Mouse (Mus musculus) stomach, postnatal 0 days (tissue): ENCODE measurements around the gene Prox2. TPM values are rescaled to one million over a fixed set of nuclear protein-coding genes. Genes with fewer than 3 reads are reported as not detected.

ENCODE experiments used
- ATAC-seq: fragments of 200-750 bp; cut with Nextera tagmentation; 2 replicates; pipeline ENCODE4 v1.8.0; 2017; ENCODE audit not compliant: low FRiP score, low TSS enrichment
- DNase-seq: peaks from one replicate; pipeline ENCODE4 v3.0.0-alpha.2; 2016; ENCODE audit warnings: low spot score
- H3K27ac ChIP-seq: fragments of 300-500 bp; sonication (generic); replicated peaks from 2 replicates; pipeline ENCODE4 v1.5.1; 2014; ENCODE audit warnings: mild to moderate bottlenecking, control low read depth
- H3K27me3 ChIP-seq: fragments of 300-500 bp; sonication (generic); 2 replicates; pipeline ENCODE4 v1.6.1; 2014; ENCODE audit warnings: low read length; ENCODE audit not compliant: control insufficient read depth, insufficient read depth
- H3K36me3 ChIP-seq: fragments of 300-500 bp; sonication (generic); 2 replicates; pipeline ENCODE4 v1.6.1; 2014; ENCODE audit warnings: low read length, mixed read lengths; ENCODE audit not compliant: control insufficient read depth, insufficient read depth
- H3K4me1 ChIP-seq: fragments of 300-500 bp; sonication (generic); replicated peaks from 2 replicates; pipeline ENCODE4 v1.6.1; 2014; ENCODE audit warnings: antibody characterized with exemption; ENCODE audit not compliant: control insufficient read depth, insufficient read depth
- H3K4me2 ChIP-seq: fragments of 300-500 bp; sonication (generic); replicated peaks from 2 replicates; pipeline ENCODE4 v1.6.1; 2014; ENCODE audit warnings: low read depth, mild to moderate bottlenecking, control low read depth, moderate library complexity
- H3K4me3 ChIP-seq: fragments of 300-500 bp; sonication (generic); 2 replicates; pipeline ENCODE4 v1.5.1; 2014; ENCODE audit warnings: low read depth, low read length, control low read depth
- H3K9ac ChIP-seq: fragments of 300-500 bp; sonication (generic); 2 replicates; pipeline ENCODE4 v1.6.1; 2014; ENCODE audit warnings: mild to moderate bottlenecking, low read length, control low read depth, mixed read lengths
- H3K9me3 ChIP-seq: fragments of 300-500 bp; sonication (generic); 2 replicates; pipeline ENCODE4 v1.6.1; 2016; ENCODE audit warnings: low read length; ENCODE audit not compliant: control insufficient read depth
- CTCF ChIP-seq: IDR thresholded peaks from 2 replicates; pipeline ENCODE4 v1.5.1; 2016; ENCODE audit warnings: antibody characterized with exemption, low read depth, mild to moderate bottlenecking, moderate library complexity
- EP300 ChIP-seq: optimal IDR thresholded peaks from 2 replicates; pipeline ENCODE3; 2016; ENCODE audit warnings: antibody characterized with exemption
- WGBS: fragments of 180-500 bp; shearing (Covaris S2); extraction: QIAGEN DNeasy Blood & Tissue Kit; methylation state at CpG from one replicate; pipeline ENCODE4 v1.1.7; 2014; 5-methylcytosine and 5-hydroxymethylcytosine counted together
- polyA plus RNA-seq: library from polyadenylated mRNA; unstranded; fragments of >200 nt; fragmentation: Nextera tagmentation; extraction: Ambion mirVana; gene quantifications from 2 replicates; pipeline ENCODE4 v1.2.1, GENCODE M21; 2015

Gene Prox2
- polyA plus RNA-seq, 1 experiment from 2014 or later = 1.9 TPM

DNA sequence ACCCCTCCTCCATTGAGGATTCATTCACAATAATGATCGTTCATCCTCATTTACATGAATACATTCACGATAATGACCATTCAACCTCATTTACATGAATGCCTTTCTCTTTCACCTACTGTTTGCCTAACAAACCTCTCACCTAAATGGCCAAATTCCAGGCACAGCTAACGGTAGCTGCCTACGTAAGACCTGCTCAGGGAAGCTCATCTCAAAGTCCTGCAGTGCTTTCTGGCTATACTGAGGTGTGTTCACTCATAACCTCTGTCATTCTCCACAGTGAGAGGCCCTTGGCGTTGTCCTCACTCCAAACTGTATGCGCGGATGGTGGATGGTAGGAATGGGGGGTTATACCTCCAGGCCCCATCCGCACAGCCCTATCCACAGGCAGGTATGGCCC lies 5.8 kb downstream of the Prox2 start:
- H3K9ac ChIP-seq = no peak overlapping the region
- 88% methylated on average over 8 of the region's 8 CpGs for WGBS
- no peak for DNase-seq

DNA sequence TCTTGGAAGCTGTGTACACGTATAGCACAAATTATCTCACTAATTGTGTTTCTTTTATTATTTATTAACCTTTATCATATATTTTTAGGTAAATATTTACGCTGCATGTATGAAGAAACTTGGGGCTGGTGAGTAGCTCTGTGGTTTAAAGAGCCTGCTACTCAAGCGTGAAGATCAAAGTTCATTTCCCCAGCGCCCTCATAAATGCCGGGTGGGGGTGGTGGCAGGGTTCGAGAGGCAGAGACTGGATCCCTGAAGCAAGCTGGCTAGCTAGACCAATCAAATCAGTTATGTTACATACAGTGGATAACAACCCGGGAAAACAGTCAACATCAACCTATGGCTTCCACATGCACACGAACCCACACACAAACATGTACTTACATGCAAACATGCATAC lies 7.5 kb downstream of the Prox2 start:
- no peak overlapping the region for H3K9ac ChIP-seq
- H3K4me3 ChIP-seq = no peak overlapping the region
- H3K9me3 ChIP-seq = no peaks in the 10 kb centered on the region
- TF ChIP-seq CTCF = no peak
- no peak for TF ChIP-seq EP300
- WGBS = 68% methylated on average over 8 of the region's 8 CpGs
- DNase-seq (no peak), ATAC-seq (no peak)
- H3K27ac ChIP-seq = no peak overlapping the region
- H3K4me1 ChIP-seq = no peaks in the 10 kb centered on the region
- H3K36me3 ChIP-seq = no peaks in the 10 kb centered on the region
- H3K27me3 ChIP-seq = no peaks in the 10 kb centered on the region
- H3K4me2 ChIP-seq = no peak overlapping the region

More for the DNA sequence above, 5.8 kb downstream of the Prox2 start:
- no peaks in the 10 kb centered on the region for H3K9me3 ChIP-seq
- no peaks in the 10 kb centered on the region for H3K36me3 ChIP-seq
- no peak overlapping the region for H3K4me3 ChIP-seq
- H3K27me3 ChIP-seq = no peaks in the 10 kb centered on the region
- no peaks in the 10 kb centered on the region for H3K4me1 ChIP-seq
- no peak for ATAC-seq
- H3K27ac ChIP-seq = no peak overlapping the region
- TF ChIP-seq EP300 = no peak
- TF ChIP-seq CTCF = no peak
- no peak overlapping the region for H3K4me2 ChIP-seq

DNA sequence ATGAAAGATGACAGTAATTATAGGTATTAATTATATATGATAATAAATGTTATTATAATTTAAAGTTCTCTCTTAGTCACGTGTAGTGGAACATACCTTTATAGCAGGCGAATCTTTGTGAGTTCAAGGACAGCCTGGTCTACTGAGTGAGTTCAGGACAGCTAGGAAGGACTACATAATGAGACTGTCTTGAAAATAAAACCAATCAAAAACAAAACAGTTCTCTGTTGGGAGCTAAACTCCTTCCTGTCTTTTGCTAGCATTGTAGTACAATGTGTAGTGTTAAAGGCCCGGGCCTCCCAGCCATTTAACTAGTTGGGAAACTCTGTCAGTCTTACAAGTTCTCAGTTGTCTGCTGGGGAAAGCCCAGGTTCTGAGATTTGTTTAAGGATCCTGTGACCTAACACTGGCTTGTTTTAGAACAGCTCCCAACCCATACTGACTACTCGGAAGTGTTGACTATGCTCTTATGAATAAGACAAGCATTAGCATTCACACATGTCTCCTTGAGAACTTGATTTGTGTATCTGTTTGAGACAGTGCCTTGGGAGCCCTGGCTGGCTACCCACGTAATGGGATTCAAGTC lies 8.9 kb downstream of the Prox2 start:
- H3K4me2 ChIP-seq = no peak overlapping the region
- H3K9ac ChIP-seq = no peak overlapping the region
- TF ChIP-seq CTCF = no peak
- no peak for TF ChIP-seq EP300
- ATAC-seq (no peak), DNase-seq (no peak)
- H3K27ac ChIP-seq = no peak overlapping the region
- no peaks in the 10 kb centered on the region for H3K4me1 ChIP-seq
- no peaks in the 10 kb centered on the region for H3K36me3 ChIP-seq
- WGBS = 81% methylated on average over 5 of the region's 5 CpGs
- H3K27me3 ChIP-seq = no peaks in the 10 kb centered on the region
- no peaks in the 10 kb centered on the region for H3K9me3 ChIP-seq
- no peak overlapping the region for H3K4me3 ChIP-seq

DNA sequence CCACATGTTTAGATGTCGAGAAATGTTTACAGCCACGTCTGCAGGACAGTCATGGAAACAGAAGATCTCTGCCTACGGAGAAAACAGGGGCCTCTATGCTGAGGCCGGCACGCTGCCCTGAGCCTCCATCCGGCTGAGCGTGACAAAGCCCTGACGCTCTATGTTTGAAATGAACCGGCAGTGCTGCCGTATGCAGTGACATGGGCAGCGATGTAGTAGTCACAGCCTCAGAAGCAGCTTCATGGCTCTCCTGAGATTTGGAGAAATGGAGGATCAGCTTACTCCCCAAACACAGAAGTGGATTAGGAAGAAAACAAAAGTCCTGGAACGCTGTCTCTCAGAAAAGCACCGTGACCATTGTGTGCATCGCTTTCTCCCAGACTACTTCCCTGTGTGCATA lies 9.6 kb downstream of the Prox2 start:
- ATAC-seq = no peak
- no peak for TF ChIP-seq EP300
- TF ChIP-seq CTCF = no peak
- no peak overlapping the region for H3K4me2 ChIP-seq

DNA sequence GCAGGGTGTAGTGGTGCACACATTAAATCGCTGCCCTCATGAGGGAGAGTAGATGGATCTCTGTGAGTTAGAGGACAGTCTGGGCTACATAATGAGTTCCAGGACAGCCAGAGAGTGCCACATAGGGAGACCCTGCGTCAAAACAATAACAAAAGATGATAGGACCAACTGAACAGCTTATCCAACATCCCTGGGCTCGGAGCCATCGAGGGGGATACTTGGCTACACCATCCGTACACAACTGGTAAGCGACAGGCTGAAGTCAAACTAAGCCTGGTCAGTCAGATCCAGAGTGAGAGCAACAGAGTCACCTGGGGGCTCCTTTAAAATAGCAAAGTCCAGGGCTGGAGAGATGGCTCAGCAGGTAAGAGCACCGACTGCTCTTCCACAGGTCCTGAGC lies 14.7 kb downstream of the Prox2 start:
- H3K4me1 ChIP-seq = no peaks in the 10 kb centered on the region
- TF ChIP-seq CTCF = no peak
- no peak for TF ChIP-seq EP300
- no peak overlapping the region for H3K27ac ChIP-seq
- H3K4me2 ChIP-seq = no peak overlapping the region
- H3K9me3 ChIP-seq = no peaks in the 10 kb centered on the region
- 80% methylated on average over 7 of the region's 7 CpGs for WGBS
- no peak overlapping the region for H3K4me3 ChIP-seq
- H3K36me3 ChIP-seq = no peaks in the 10 kb centered on the region
- no peak for DNase-seq
- no peaks in the 10 kb centered on the region for H3K27me3 ChIP-seq
- no peak overlapping the region for H3K9ac ChIP-seq
- no peak for ATAC-seq

More for the DNA sequence above, 9.6 kb downstream of the Prox2 start:
- Histone ChIP-seq H3K27ac (no peak overlapping the region), H3K4me1 (no peaks in the 10 kb centered on the region), H3K9me3 (no peaks in the 10 kb centered on the region), H3K36me3 (no peaks in the 10 kb centered on the region), H3K9ac (no peak overlapping the region), H3K4me3 (no peak overlapping the region), H3K27me3 (no peaks in the 10 kb centered on the region)
- WGBS = 60% methylated on average over 14 of the region's 14 CpGs
- DNase-seq = no peak

DNA sequence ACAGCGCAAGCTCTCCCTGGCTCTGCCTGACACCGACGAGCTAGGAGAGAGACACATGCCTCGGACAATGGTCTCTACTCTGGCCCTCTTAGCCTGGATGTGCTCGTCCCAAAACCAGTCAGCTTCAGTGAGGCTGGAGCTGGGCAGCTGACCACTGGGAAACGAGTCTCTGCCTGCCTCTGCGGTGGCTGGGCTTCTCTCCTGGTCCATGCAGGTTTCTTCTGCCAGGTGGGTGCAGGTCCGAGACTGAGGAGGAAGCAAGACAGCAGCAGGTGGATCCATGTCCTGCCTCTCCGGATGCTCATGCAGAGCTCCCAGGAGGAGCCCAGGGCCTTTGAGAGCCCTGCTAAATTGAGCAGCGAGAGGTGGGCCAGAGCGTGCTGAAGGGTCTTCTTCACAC lies 15.4 kb downstream of the Prox2 start:
- Histone ChIP-seq H3K9ac (0 out of 2 replicates have a peak overlapping the region, but pooled peaks have one; percentile 8), H3K27ac (no peak overlapping the region), H3K4me1 (no peaks in the 10 kb centered on the region), H3K9me3 (no peaks in the 10 kb centered on the region), H3K36me3 (no peaks in the 10 kb centered on the region), H3K4me3 (no peak overlapping the region), H3K4me2 (no peak overlapping the region), H3K27me3 (no peaks in the 10 kb centered on the region)
- 89% methylated on average over 11 of the region's 11 CpGs for WGBS
- no peak for TF ChIP-seq EP300
- TF ChIP-seq CTCF = no peak
- ATAC-seq (no peak), DNase-seq (no peak)
